12 mouse cellular contexts compared by ENCODE assay signal in genomic region chr1:151083806-151084205, GRCm38 (mm10).
"Had no signal": no experiment of that assay in that cellular context is flagged by ENCODE, and none has a peak within 500 bp of the region (broad histone marks: within the 10 kb centered on the region; RNA-seq: fewer than 3 reads in every experiment).

No protein-coding gene starts in this region.

- H3K27ac ChIP-seq: limb, embryonic 10.5 days; liver, embryonic 15.5 days; midbrain, embryonic 15.5 days; neural tube, embryonic 13.5 days had no signal

- H3K4me1 ChIP-seq: midbrain, embryonic 15.5 days had no signal

- H3K4me2 ChIP-seq: liver, embryonic 11.5 days; liver, embryonic 15.5 days; midbrain, embryonic 11.5 days; midbrain, embryonic 15.5 days; neural tube, embryonic 13.5 days had no signal

- DNase-seq: kidney, postnatal 14 days; lung, adult 2 months; lung, postnatal 36 days; right cerebral cortex, postnatal 25 days had no signal

- H3K9ac ChIP-seq: liver, embryonic 15.5 days; midbrain, embryonic 15.5 days; neural tube, embryonic 13.5 days had no signal

- H3K36me3 ChIP-seq: limb, embryonic 10.5 days; liver, embryonic 15.5 days; midbrain, embryonic 15.5 days; neural tube, embryonic 13.5 days had no signal

- H3K9me3 ChIP-seq: limb, embryonic 10.5 days; liver, embryonic 15.5 days; megakaryocyte, embryonic 14.5 days; midbrain, embryonic 15.5 days; neural tube, embryonic 13.5 days had no signal

- H3K27me3 ChIP-seq: liver, embryonic 15.5 days; midbrain, embryonic 15.5 days; neural tube, embryonic 13.5 days had no signal

- ATAC-seq: lung, postnatal 0 days; midbrain, embryonic 15.5 days had no signal

- H3K4me3 ChIP-seq: limb, embryonic 10.5 days; liver, embryonic 15.5 days; midbrain, embryonic 15.5 days; neural tube, embryonic 13.5 days had no signal
